Mouse (Mus musculus): ENCODE measurements around the gene Zfp174.
A peak's percentile ranks its signal among the peaks of the same experiment; 100 is the strongest.
"Not testable (repeated sequence)": the region's sequence is repeated elsewhere in the genome, so short reads cannot be mapped to it uniquely, and the experiment has no call there.

Gene Zfp174

GRCm38 (mm10) chr16:3846711-3847518, at the start of gene Zfp174:
Zfp174 (plus strand) TSS chr16:3847268.
- DNase-seq: peak; percentile 90

DNA sequence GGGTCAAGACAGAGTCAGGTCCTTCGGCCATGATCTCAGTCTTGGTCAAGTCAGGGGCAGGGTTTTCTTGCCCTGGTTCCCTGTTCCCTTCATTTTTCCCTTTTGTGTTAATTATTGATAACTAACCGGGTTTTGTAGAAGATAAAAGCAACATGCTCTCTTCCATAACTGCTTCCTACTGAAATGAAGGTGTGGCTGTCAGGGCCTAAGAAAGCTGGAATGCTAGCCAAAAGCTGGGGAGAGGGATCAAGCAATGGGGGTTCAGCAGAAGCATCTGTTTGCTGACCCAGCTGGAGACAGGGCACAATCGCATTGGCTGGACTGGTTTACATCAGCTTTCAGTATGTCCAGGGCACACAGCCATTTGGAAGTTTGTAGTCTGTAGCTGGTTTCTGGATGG, 38.9 kb upstream of the Zfp174 start:
- DNase-seq: no peak

DNA sequence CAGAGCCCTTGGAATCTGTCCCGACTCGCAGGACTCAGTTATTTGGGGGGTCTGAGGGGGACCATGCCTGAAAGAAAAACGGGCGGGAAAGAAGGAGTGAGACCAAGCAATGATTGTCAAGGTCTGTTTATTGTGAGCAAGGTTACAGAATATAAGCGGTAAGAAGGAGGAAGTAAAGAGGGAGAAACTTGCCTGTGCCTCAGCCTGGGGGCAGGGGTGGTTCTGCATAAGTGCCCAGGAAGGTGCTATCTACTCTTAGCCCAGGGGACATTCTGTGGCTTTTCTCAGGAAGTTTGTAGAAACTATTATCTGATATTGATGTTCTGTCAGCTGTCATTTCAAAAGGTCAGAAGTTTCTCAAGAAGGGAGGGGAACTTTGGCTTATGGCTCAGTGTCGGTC, 32.4 kb upstream of the Zfp174 start:
- DNase-seq: not testable (repeated sequence)

DNA sequence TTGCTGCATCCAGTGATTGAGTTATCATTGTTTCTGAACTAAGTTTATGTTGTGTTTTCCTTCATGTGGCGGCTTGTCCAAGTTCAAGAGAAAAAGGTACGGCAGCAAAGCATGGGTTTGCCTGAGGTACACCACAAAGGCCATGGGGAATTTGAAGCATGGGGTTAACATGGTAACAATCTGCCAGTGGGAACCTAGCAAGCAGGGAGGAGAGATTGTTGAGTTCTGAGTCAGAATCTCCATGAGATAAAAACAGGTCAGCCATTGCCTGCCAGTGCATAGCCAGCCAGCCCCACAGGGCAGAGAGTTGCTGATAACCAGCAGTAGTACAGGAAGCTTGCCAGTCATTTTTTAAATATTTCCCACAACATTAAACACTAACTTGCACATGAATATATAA, 26.9 kb upstream of the Zfp174 start:
- no peak for DNase-seq

DNA sequence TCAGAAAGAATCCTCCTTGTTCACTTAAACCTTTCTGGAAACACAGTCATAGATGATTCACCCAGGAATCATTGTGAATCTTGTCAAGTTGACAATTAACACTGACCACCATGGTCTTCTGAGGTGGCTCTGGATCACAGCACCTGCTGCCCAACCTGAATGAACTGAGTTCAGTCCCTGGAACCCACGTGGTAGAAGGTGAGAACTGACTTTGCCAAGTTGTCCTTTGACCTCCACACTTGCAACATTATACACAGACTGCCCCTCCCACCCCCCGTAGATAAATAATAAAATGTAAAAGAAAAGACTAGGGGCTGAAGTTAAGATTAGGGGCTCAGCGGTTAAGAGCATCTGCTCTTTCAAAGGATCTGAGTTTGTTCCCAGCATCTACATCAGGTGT, 19.0 kb upstream of the Zfp174 start:
- no peak for DNase-seq

DNA sequence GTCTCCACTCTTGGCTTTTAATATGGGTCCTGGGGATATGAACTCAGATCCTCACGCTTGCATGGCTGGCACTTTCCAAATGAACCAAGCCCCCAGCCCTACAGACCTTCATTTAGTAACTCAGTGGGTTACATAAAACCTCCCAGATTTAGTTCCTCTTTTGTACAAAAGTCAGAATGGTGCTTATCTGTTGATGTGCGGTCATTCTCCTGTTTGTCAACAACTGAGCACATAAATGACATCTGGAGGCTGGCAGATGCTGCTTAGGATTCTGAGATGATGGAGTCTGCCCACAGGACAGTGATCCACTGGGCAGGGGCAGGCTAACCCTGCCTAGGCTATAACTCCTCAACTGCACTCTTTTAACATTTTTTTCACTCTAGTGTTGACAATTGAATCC, 17.3 kb upstream of the Zfp174 start:
- no peak for DNase-seq

DNA sequence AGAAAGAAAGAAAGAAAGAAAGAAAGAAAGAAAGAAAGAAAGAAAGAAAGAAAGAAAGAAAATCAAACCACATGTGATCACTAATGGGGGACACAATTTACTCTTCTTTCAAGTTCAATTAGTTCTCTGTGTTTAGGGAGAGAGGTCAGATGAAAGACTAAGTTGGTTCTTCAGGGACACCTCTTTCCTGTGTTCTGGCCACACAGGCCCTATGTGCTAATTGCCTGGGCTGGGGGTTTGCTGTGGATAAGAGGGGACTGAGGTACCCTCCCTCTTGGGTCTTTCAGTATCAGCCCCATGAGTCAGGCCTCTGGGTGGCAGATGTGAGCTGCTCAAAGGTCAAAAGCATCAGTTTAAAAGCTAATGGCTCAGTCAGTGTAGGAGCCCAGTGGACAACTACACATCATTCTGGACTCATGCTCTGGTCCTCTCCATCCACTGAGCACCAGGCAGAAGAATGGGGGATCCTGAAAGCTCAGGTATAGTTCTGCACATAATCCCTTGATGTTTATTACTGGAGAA, 16.4 kb upstream of the Zfp174 start, which contains the start of gene Olfr15:
Gene Olfr15 (plus strand): TSS at position 291 of the 522 bp plus-strand sequence.
- DNase-seq: no peak

GRCm38 (mm10) chr16:3835461-3835860, 11.6 kb upstream of the Zfp174 start:
- no peak for DNase-seq

DNA sequence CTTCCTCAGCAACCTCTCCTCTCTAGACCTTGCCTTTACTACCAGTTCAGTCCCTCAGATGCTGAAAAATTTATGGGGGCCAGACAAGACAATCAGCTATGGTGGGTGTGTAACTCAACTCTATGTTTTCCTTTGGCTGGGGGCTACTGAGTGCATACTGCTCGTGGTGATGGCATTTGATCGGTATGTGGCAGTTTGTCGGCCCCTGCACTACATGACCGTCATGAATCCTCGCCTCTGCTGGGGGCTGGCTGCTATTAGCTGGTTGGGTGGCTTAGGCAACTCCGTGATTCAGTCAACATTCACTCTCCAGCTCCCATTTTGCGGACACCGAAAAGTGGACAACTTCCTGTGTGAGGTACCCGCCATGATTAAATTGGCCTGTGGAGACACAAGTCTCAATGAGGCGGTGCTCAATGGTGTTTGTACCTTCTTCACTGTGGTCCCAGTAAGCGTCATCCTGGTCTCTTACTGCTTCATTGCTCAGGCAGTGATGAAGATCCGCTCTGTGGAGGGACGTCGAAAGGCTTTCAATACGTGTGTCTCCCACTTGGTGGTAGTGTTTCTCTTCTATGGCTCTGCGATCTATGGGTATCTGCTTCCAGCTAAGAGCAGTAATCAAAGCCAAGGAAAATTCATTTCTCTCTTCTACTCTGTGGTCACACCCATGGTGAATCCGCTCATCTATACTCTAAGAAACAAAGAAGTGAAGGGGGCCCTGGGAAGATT, 7.7 kb upstream of the Zfp174 start:
- no peak for DNase-seq

DNA sequence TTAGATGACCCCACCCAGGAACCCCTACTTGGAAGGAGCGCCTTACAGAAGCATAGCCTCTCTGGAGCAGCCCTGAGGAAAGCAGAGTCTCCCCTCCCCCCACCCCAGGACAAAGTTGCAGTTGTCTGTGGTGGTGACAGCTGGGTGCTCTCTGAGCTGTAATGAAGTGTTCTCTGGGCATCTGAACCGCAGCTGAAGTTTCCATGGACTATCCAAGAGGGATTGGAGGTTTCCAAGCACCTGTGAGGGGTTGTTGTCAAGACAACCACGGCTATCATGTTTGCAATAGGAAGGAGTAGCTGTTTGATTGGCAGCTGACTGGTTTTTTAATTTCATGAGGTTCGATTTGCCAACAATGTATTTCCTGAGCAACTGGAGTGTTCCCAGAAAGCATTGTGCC, 4.1 kb upstream of the Zfp174 start:
- DNase-seq: no peak

DNA sequence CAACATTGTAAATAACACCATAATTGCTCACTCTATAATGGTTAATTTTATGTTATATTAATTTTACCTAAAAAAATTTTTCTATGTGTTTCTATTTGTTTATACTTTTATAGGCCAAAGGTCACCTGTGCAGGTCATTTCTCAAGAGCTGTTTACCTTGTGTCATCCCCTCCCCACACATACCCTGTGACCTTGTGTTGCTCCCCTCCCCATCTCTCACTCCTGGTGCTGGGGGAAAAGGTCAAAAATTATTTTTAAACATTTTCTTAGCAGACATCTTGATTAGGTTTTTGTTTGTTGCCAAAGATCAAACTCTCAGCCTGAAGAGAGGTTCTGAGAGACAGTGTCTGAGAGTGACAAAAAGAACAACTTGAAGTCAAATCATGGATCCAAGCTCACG, 3.3 kb upstream of the Zfp174 start:
- DNase-seq: no peak

DNA sequence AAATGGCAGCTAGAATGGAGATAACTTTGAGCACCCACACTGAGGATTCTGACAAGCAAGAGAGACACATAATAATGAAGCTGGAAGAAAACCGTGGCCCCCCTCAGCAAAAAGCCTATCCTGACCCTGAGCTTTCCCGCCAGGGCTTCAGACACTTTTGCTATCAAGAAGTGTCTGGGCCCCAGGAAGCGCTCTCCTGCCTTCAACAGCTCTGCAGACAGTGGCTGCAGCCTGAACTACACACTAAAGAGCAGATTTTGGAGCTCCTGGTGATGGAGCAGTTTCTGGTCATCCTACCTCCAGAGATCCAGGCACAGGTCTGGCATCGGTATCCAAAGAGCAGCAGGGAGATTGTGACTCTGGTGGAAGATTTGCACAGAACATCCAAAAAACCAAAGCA, 803 bp downstream of the Zfp174 start:
- no peak for DNase-seq

GRCm38 (mm10) chr16:3848416-3848815, 1.3 kb downstream of the Zfp174 start:
- DNase-seq: no peak

- not testable (repeated sequence) for DNase-seq
Observed at GRCm38 (mm10) chr16:3851301-3851700, 4.2 kb downstream of the Zfp174 start.

- no peak for DNase-seq
Observed at GRCm38 (mm10) chr16:3852586-3852985, 5.5 kb downstream of the Zfp174 start.

DNA sequence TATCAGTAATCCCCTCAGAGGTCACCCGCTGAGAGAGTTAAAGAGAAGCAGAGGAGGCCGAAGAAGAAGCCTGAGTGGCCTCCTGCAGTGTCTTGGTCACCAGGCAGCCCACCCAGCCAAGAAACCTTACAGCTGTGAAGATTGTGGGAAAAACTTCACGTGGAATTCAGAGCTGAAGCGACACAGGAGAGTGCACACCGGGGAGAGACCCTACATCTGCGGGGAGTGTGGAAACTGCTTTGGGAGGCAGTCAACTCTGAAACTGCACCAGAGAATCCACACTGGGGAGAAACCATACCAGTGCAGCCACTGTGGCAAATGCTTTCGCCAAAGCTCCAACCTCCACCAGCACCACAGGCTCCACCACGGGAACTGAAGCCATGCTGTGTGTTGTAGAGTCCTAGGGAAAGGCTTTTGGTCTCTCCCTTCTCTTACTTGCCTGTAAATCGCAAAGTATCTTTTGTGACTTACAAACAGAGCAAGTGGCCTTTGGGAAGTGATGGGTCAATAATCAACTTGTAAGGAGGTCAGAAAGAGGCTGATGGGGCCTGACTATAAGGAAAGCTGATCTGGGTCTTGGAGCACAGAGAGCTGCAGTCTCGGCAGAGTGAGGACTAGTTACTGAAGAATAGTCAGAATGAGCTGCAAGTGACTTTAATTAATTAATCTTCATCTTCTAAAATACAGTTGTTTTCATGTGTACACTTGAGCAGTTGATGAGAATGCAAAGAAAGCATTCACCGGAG, 7.5 kb downstream of the Zfp174 start:
- no peak for DNase-seq

- no peak for DNase-seq
Observed at GRCm38 (mm10) chr16:3855776-3856175, 8.7 kb downstream of the Zfp174 start.

DNA sequence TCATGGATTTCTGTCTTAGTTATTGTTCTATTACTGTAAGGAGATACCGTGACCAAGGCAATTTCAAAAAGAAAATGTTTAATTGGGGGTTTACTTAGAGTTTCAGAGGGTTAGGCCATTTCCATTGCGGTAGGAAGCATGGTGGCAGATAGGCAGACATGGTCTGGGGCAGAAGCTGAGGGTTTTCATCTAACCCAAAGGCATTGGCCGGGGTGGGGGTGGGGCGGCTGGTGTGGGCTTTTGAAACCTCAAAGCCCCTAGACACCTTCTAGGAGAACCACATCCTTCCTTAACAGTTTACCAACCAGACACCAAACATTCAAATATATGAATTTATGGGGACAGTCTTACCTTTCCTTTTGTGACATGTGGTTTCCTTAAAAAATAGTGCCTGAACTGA, 12.2 kb downstream of the Zfp174 start:
- no peak for DNase-seq

DNA sequence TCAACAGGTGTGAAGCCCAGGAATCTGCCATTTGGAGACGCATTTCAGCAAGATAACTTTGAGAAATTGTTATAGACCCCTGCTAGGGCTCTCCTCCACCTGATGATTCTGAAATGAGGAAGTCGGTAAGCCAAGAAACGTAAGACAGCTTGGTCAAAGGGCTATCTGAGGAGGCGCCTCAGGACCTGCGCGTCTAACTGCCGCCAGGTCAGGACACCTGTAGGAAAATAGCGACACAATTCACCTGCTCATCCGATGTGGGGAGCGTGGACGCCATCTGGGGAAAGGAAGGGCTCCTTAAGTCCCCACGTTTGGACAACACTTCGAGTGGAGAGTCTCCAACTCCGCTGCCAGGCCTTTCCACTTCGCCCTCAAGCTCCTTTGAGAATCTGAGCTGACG, 24.7 kb downstream of the Zfp174 start:
- DNase-seq: no peak

DNA sequence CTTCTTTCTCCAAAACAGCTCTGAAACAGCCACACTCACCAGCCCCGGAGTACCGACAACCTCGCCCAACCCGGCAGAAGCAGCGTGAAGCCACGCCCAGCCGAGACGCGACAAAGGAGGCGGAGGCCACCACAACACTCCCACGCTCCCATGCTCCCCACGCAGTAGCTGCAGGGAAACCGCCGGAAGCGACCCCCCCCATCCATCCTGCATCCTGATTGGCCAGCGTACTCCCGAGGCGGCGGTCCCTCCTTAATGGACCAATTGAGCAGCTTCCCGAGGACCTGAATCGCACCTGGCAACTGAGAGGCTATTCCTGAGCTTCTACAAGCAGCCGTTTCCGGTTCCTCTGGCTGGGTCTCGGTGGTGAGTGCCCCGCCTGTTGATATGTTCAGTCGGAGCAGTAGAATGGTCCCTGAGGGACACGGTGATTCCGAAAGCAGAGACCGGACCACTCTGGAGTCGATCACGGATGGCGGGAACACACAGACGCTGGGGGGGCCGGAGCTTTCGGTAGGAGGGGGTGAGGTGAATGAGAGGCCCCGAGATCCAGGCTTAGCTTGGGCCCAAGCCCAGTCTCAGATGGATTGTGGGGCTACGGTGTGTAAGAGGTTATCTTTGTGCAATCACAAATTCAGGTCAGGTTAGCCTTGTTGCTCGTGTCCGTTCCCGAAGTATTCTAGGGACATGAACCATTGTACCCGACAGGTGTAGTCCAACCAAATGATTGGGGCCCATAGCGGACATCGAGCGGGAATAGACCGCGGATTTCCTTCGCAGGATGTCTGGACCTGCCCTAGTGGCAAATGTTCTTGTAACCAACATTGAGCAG, 25.4 kb downstream of the Zfp174 start, which contains the start of gene Naa60:
Gene Naa60 (plus strand): TSS at position 160 of the 832 bp plus-strand sequence.
- DNase-seq: peak; percentile 86

GRCm38 (mm10) chr16:3876346-3876745, 29.3 kb downstream of the Zfp174 start:
- DNase-seq: no peak

Data from right cerebral cortex, postnatal 14 days (tissue).